Mouse (Mus musculus): ENCODE results near the gene Krtap28-10. TPM values are rescaled to one million over a fixed set of nuclear protein-coding genes. Genes with fewer than 3 reads are reported as not detected.
"Not testable (repeated sequence)": the region's sequence is repeated elsewhere in the genome, so short reads cannot be mapped to it uniquely, and the experiment has no call there.

Krtap28-10 gene
- total RNA-seq, 1 experiment: not detected

GRCm38 (mm10) chr1:83015329-83015879, 26.9 kb downstream of the Krtap28-10 start:
- no peaks in the 10 kb centered on the region for H3K4me1 ChIP-seq (ENCODE audit: control insufficient read depth in 2 of 2, insufficient read depth in 2 of 2, low read length in 2 of 2, poor library complexity in 1 of 2)
- no peaks in the 10 kb centered on the region for H3K9me3 ChIP-seq (ENCODE audit: control insufficient read depth, insufficient read depth, low read depth, low read length)
- H3K27ac ChIP-seq (ENCODE audit: insufficient read depth, low read depth, low read length, poor library complexity, severe bottlenecking): no peak overlapping the region
- in situ Hi-C loops (cut with MboI; ENCODE audit: low sequenced_read_pairs in 2 of 2, unreplicated experiment in 2 of 2): no loop called here
- no peaks in the 10 kb centered on the region for H3K36me3 ChIP-seq (ENCODE audit: control insufficient read depth, insufficient read depth, low read length, poor library complexity, severe bottlenecking)
- TF ChIP-seq MAFK (IDR thresholded peaks at IDR 0.05; ENCODE audit: insufficient read depth, low read depth, low read length) (no peak), CHD2 (IDR thresholded peaks at IDR 0.05; ENCODE audit: low read depth, low read length) (no peak), HCFC1 (IDR thresholded peaks at IDR 0.05; ENCODE audit: borderline replicate concordance, insufficient read depth, low read length) (no peak), ZC3H11A (IDR thresholded peaks at IDR 0.05; ENCODE audit: borderline replicate concordance, low read depth, low read length) (no peak), ZNF384 (IDR thresholded peaks at IDR 0.05; ENCODE audit: low read depth, low read length) (no peak)
- no peak overlapping the region for H3K9ac ChIP-seq (ENCODE audit: insufficient read depth, low read depth, low read length, poor library complexity, severe bottlenecking)
- no peak for DNase-seq (ENCODE audit: low read depth, low spot score)
- H3K4me3 ChIP-seq (ENCODE audit: insufficient read depth in 1 of 2, low read depth in 1 of 2, low read length in 2 of 2, poor library complexity in 1 of 2, severe bottlenecking in 1 of 2): no peak overlapping the region

DNA sequence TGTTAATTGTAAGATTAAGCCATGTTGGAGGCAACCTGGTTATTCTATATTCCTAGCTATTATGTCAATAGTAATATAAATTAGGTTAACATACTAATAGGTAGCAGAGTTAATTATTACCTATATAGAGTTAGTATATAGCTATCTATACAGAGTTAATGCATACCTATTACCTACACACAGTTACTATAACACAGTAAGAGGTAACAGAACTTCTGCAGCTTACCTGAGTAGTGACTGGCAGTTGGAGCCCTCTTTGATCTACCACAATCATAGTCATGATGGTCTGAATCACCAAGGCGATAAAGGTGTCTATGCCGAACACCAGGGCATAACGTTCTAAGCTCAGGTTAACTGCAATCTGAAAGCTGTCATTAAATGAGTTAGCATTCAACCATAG, 27.8 kb downstream of the Krtap28-10 start:
- Histone ChIP-seq H3K9me3 (ENCODE audit: control insufficient read depth, insufficient read depth, low read depth, low read length) (no peaks in the 10 kb centered on the region), H3K4me1 (ENCODE audit: control insufficient read depth in 2 of 2, insufficient read depth in 2 of 2, low read length in 2 of 2, poor library complexity in 1 of 2) (no peaks in the 10 kb centered on the region), H3K27ac (ENCODE audit: insufficient read depth, low read depth, low read length, poor library complexity, severe bottlenecking) (no peak overlapping the region), H3K9ac (ENCODE audit: insufficient read depth, low read depth, low read length, poor library complexity, severe bottlenecking) (no peak overlapping the region), H3K36me3 (ENCODE audit: control insufficient read depth, insufficient read depth, low read length, poor library complexity, severe bottlenecking) (no peaks in the 10 kb centered on the region), H3K4me3 (ENCODE audit: insufficient read depth in 1 of 2, low read depth in 1 of 2, low read length in 2 of 2, poor library complexity in 1 of 2, severe bottlenecking in 1 of 2) (no peak overlapping the region)
- TF ChIP-seq CHD2 (IDR thresholded peaks at IDR 0.05; ENCODE audit: low read depth, low read length): no peak
- no peak for DNase-seq (ENCODE audit: low read depth, low spot score)
- in situ Hi-C loops (cut with MboI; ENCODE audit: low sequenced_read_pairs in 2 of 2, unreplicated experiment in 2 of 2): no loop called here

DNA sequence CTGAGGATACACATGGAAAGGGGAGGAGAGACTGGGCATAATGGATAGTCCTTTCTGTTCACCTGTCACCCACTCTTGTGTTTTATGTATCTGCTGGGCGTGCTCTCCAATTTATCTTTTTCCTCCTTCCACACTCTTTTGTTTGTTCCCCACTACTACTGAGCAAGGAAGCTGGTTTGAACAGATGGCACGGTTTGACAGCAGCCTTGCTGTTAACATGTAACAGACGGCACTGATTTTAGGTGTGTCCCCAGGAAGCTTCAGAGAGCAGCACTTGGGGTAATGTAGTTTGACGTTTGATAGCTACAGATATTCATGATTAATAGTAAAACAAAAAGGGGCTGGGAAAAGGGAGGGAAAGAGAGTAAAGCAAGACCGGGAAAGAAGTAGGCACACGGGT, 34.8 kb downstream of the Krtap28-10 start:
- no peak for DNase-seq (ENCODE audit: low read depth, low spot score)
- no peak overlapping the region for H3K27ac ChIP-seq (ENCODE audit: insufficient read depth, low read depth, low read length, poor library complexity, severe bottlenecking)
- no peaks in the 10 kb centered on the region for H3K9me3 ChIP-seq (ENCODE audit: control insufficient read depth, insufficient read depth, low read depth, low read length)

GRCm38 (mm10) chr1:83006218-83007179, 35.8 kb downstream of the Krtap28-10 start:
- no peak overlapping the region for H3K9ac ChIP-seq (ENCODE audit: insufficient read depth, low read depth, low read length, poor library complexity, severe bottlenecking)
- no peaks in the 10 kb centered on the region for H3K4me1 ChIP-seq (ENCODE audit: control insufficient read depth in 2 of 2, insufficient read depth in 2 of 2, low read length in 2 of 2, poor library complexity in 1 of 2)
- in situ Hi-C loops (cut with MboI; ENCODE audit: low sequenced_read_pairs in 2 of 2, unreplicated experiment in 2 of 2): no loop called here
- TF ChIP-seq HCFC1 (IDR thresholded peaks at IDR 0.05; ENCODE audit: borderline replicate concordance, insufficient read depth, low read length) (no peak), ZNF384 (IDR thresholded peaks at IDR 0.05; ENCODE audit: low read depth, low read length) (no peak), CHD2 (IDR thresholded peaks at IDR 0.05; ENCODE audit: low read depth, low read length) (no peak), MAFK (IDR thresholded peaks at IDR 0.05; ENCODE audit: insufficient read depth, low read depth, low read length) (no peak), ZC3H11A (IDR thresholded peaks at IDR 0.05; ENCODE audit: borderline replicate concordance, low read depth, low read length) (no peak)
- H3K4me3 ChIP-seq (ENCODE audit: insufficient read depth in 1 of 2, low read depth in 1 of 2, low read length in 2 of 2, poor library complexity in 1 of 2, severe bottlenecking in 1 of 2): no peak overlapping the region
- H3K9me3 ChIP-seq (ENCODE audit: control insufficient read depth, insufficient read depth, low read depth, low read length): no peaks in the 10 kb centered on the region
- no peak overlapping the region for H3K27ac ChIP-seq (ENCODE audit: insufficient read depth, low read depth, low read length, poor library complexity, severe bottlenecking)
- DNase-seq (ENCODE audit: low read depth, low spot score): no peak
- H3K36me3 ChIP-seq (ENCODE audit: control insufficient read depth, insufficient read depth, low read length, poor library complexity, severe bottlenecking): no peaks in the 10 kb centered on the region

More for the DNA sequence above, 34.8 kb downstream of the Krtap28-10 start:
- in situ Hi-C loops (cut with MboI; ENCODE audit: low sequenced_read_pairs in 2 of 2, unreplicated experiment in 2 of 2): no loop called here
- Histone ChIP-seq H3K4me3 (ENCODE audit: insufficient read depth in 1 of 2, low read depth in 1 of 2, low read length in 2 of 2, poor library complexity in 1 of 2, severe bottlenecking in 1 of 2) (no peak overlapping the region), H3K9ac (ENCODE audit: insufficient read depth, low read depth, low read length, poor library complexity, severe bottlenecking) (no peak overlapping the region), H3K36me3 (ENCODE audit: control insufficient read depth, insufficient read depth, low read length, poor library complexity, severe bottlenecking) (no peaks in the 10 kb centered on the region), H3K4me1 (ENCODE audit: control insufficient read depth in 2 of 2, insufficient read depth in 2 of 2, low read length in 2 of 2, poor library complexity in 1 of 2) (no peaks in the 10 kb centered on the region)
- TF ChIP-seq ZNF384 (IDR thresholded peaks at IDR 0.05; ENCODE audit: low read depth, low read length): no peak
- no peak for TF ChIP-seq MAFK (IDR thresholded peaks at IDR 0.05; ENCODE audit: insufficient read depth, low read depth, low read length)
- no peak for TF ChIP-seq CHD2 (IDR thresholded peaks at IDR 0.05; ENCODE audit: low read depth, low read length)
- no peak for TF ChIP-seq HCFC1 (IDR thresholded peaks at IDR 0.05; ENCODE audit: borderline replicate concordance, insufficient read depth, low read length)
- TF ChIP-seq ZC3H11A (IDR thresholded peaks at IDR 0.05; ENCODE audit: borderline replicate concordance, low read depth, low read length): no peak

DNA sequence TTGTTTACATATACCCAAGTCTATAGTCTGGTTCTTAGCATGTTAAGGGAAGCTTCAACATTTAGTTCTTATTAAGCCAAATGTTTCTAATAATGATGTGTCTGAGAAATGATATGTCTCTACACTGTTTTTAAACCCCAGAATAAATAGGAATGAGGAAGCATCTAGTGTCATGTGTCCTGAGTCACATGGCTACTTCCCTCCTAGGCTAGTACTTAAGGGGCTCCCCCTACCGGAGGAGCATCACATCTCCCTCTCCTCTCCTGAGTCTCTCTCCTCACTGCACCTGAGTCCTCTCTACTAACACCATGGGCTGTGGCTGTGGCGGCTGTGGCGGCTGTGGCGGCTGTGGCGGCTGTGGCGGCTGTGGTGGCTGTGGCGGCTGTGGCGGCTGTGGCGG, 42.0 kb downstream of the Krtap28-10 start, which contains the start of gene Gm47959:
Gene Gm47959 (plus strand): TSS at position 243 of the 400 bp plus-strand sequence.
- H3K36me3 ChIP-seq (ENCODE audit: control insufficient read depth, insufficient read depth, low read length, poor library complexity, severe bottlenecking); in situ Hi-C loops (cut with MboI; ENCODE audit: low sequenced_read_pairs in 2 of 2, unreplicated experiment in 2 of 2): not testable (repeated sequence)
- H3K4me3 ChIP-seq (ENCODE audit: insufficient read depth in 1 of 2, low read depth in 1 of 2, low read length in 2 of 2, poor library complexity in 1 of 2, severe bottlenecking in 1 of 2): peak within 1 kb of the TSS in 1 of 2 experiments; percentile 53; a peak in 2 of 4 replicates

More for the DNA sequence above, 42.0 kb downstream of the Krtap28-10 start, which contains the start of gene Gm47959:
- peak; percentile 36 for DNase-seq (ENCODE audit: low read depth, low spot score)
- H3K9me3 ChIP-seq (ENCODE audit: control insufficient read depth, insufficient read depth, low read depth, low read length); H3K9ac ChIP-seq (ENCODE audit: insufficient read depth, low read depth, low read length, poor library complexity, severe bottlenecking); H3K4me1 ChIP-seq (ENCODE audit: control insufficient read depth in 2 of 2, insufficient read depth in 2 of 2, low read length in 2 of 2, poor library complexity in 1 of 2); H3K27ac ChIP-seq (ENCODE audit: insufficient read depth, low read depth, low read length, poor library complexity, severe bottlenecking): not testable (repeated sequence)

Data from ES-E14 (cell line).